Mouse (Mus musculus): ENCODE results near the gene Phc2. TPM values are rescaled to one million over a fixed set of nuclear protein-coding genes. Genes with fewer than 3 reads are reported as not detected.

The Phc2 gene
- total and polyA plus RNA-seq, 3 experiments: 23.7 to 65.5 TPM; not detected in 1

DNA sequence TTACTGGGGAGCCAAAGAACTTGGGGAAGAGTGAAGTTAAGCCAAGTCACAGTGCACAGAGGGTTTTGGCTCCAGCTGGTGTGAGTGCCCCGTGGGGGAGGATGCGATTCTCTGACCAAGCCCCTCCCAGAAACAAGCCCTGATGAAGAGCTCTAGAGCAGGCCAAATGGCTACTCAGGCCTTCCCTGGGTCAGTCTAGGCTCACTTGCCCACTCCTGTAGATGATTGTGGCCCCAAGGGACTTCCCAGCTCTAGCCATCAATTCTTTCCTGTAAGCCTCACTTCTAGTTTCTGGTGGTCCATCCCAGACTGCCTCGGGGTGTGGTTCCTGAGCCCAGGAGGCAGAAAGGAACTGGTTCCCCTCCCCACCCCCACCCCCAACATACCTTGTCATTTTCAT lies 100.6 kb downstream of the Phc2 start, which contains the start of gene A3galt2:
Gene A3galt2, plus strand, starts transcription at position 301 of the 400 bp plus-strand sequence.
- TF ChIP-seq SIN3A (IDR thresholded peaks at IDR 0.05; ENCODE audit: low read length) (no peak), MAFK (IDR thresholded peaks at IDR 0.05; ENCODE audit: borderline replicate concordance, low read depth, low read length) (no peak), CTCF (IDR thresholded peaks at IDR 0.05 in 2 of 3, conservative IDR thresholded peaks at IDR 0.05 in 1 of 3; ENCODE audit: control insufficient read depth in 1 of 3, insufficient read depth in 1 of 3, low read depth in 2 of 3, low read length in 3 of 3, poor library complexity in 1 of 3, severe bottlenecking in 1 of 3) (no peak), NELFE (IDR thresholded peaks at IDR 0.05; ENCODE audit: low read depth, low read length) (no peak), JUND (IDR thresholded peaks at IDR 0.05; ENCODE audit: low read depth, low read length) (no peak), SMC3 (IDR thresholded peaks at IDR 0.05; ENCODE audit: low read depth, low read length) (no peak), MXI1 (IDR thresholded peaks at IDR 0.05; ENCODE audit: low read depth, low read length) (no peak), TCF12 (IDR thresholded peaks at IDR 0.05; ENCODE audit: low read depth, low read length) (no peak), BHLHE40 (IDR thresholded peaks at IDR 0.05; ENCODE audit: borderline replicate concordance, low read depth, low read length) (no peak), ZC3H11A (IDR thresholded peaks at IDR 0.05; ENCODE audit: low read depth, low read length) (no peak), GABPA (IDR thresholded peaks at IDR 0.05; ENCODE audit: low read depth, low read length) (no peak), POLR2AphosphoS2 (IDR thresholded peaks at IDR 0.05; ENCODE audit: low read length) (no peak), MEF2A (IDR thresholded peaks at IDR 0.05; ENCODE audit: extremely low read depth, insufficient replicate concordance, low read depth, low read length, poor library complexity, severe bottlenecking) (no peak), UBTF (IDR thresholded peaks at IDR 0.05; ENCODE audit: borderline replicate concordance, insufficient read depth, low read depth, low read length) (no peak), CHD2 (IDR thresholded peaks at IDR 0.05; ENCODE audit: low read length) (no peak), MAX (IDR thresholded peaks at IDR 0.05; ENCODE audit: low read length) (no peak), MYB (IDR thresholded peaks at IDR 0.05; ENCODE audit: low read depth, low read length) (no peak), RCOR1 (IDR thresholded peaks at IDR 0.05; ENCODE audit: low read depth, low read length) (no peak), ZMIZ1 (IDR thresholded peaks at IDR 0.05; ENCODE audit: low read depth, low read length) (no peak)
- H3K27me3 ChIP-seq (ENCODE audit: control insufficient read depth in 1 of 2, insufficient read depth in 2 of 2, low read length in 2 of 2): no peaks in the 10 kb centered on the region
- peaks cover 3 to 5% of the 10 kb centered on the region in 2 experiments; a peak in 2 of 4 replicates for H3K36me3 ChIP-seq (ENCODE audit: control insufficient read depth in 1 of 2, insufficient read depth in 2 of 2, low read length in 2 of 2)
- H3K27ac ChIP-seq (ENCODE audit: control insufficient read depth, low read depth, low read length): no peak within 1 kb of the TSS
- DNase-seq (ENCODE audit: low read depth, low spot score): no peak
- peaks cover 7% of the 10 kb centered on the region in 2 experiments for H3K4me1 ChIP-seq (ENCODE audit: control insufficient read depth in 1 of 2, insufficient read depth in 2 of 2, low read length in 2 of 2)
- no peak within 1 kb of the TSS for H3K9ac ChIP-seq (ENCODE audit: control insufficient read depth, low read depth, low read length, poor library complexity, severe bottlenecking)
- H3K4me3 ChIP-seq (ENCODE audit: control insufficient read depth in 1 of 2, insufficient read depth in 1 of 2, low read depth in 2 of 2, low read length in 2 of 2): no peak within 1 kb of the TSS
- no peaks in the 10 kb centered on the region for H3K9me3 ChIP-seq (replicated peaks; ENCODE audit: insufficient read depth, low read length)
- no peaks in the 10 kb centered on the region for H3K79me2 ChIP-seq (ENCODE audit: control insufficient read depth, insufficient read depth, low read length, poor library complexity)

DNA sequence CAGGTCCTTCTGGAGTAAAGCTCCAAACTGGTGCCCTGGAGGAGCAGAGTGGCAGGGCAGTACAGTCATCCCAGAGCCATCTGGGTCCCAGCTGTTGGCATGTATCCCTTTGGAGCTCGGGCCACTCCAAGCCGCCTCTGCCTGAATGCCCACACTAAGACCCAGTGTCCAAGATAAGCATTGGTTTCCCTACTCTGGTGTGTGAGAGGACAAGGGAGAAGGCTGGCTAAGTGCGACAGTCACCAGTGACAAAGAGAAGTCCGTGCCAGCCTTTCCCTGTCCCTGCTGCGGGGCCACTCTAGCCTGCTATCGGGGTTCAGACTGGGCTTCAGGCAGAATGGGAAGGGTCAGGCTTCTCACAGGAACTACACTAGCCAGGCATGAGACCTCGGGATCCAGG lies 101.4 kb downstream of the Phc2 start:
- TF ChIP-seq CHD1 (IDR thresholded peaks at IDR 0.05; ENCODE audit: low read depth, low read length) (no peak), TCF12 (IDR thresholded peaks at IDR 0.05; ENCODE audit: low read depth, low read length) (no peak), USF1 (IDR thresholded peaks at IDR 0.05; ENCODE audit: low read depth, low read length) (no peak)
- Histone ChIP-seq H3K79me2 (ENCODE audit: control insufficient read depth, insufficient read depth, low read length, poor library complexity) (no peaks in the 10 kb centered on the region), H3K9ac (ENCODE audit: control insufficient read depth, low read depth, low read length, poor library complexity, severe bottlenecking) (no peak overlapping the region), H3K9me3 (replicated peaks; ENCODE audit: insufficient read depth, low read length) (no peaks in the 10 kb centered on the region), H3K36me3 (ENCODE audit: control insufficient read depth in 1 of 2, insufficient read depth in 2 of 2, low read length in 2 of 2) (peaks cover 0 to 10% of the 10 kb centered on the region in 2 experiments; a peak in 2 of 4 replicates), H3K4me3 (ENCODE audit: control insufficient read depth in 1 of 2, insufficient read depth in 1 of 2, low read depth in 2 of 2, low read length in 2 of 2) (no peak overlapping the region), H3K4me1 (ENCODE audit: control insufficient read depth in 1 of 2, insufficient read depth in 2 of 2, low read length in 2 of 2) (peaks cover 11 to 14% of the 10 kb centered on the region in 2 experiments), H3K27me3 (ENCODE audit: control insufficient read depth in 1 of 2, insufficient read depth in 2 of 2, low read length in 2 of 2) (no peaks in the 10 kb centered on the region), H3K27ac (ENCODE audit: control insufficient read depth, low read depth, low read length) (no peak overlapping the region)
- no peak for DNase-seq (ENCODE audit: low read depth, low spot score)

All from MEL (cell line).